Mouse (Mus musculus) urinary bladder, postnatal 36 days (tissue): Measurements from ENCODE around the gene Stpg4.

Source experiments
- DNase-seq, 2 experiments: peaks; one replicate each; pipeline ENCODE4 v3.0.0; 2022; ENCODE audit warnings: low spot score in 2 of 2, mixed read lengths in 1 of 2

The Stpg4 gene

GRCm38 (mm10) chr17:87446767-87447611 is 19.4 kb upstream of the Stpg4 start, which contains the start of gene Calm2:
Calm2 (minus strand) TSS chr17:87446935.
- peak; percentile 94 to 98 for DNase-seq

GRCm38 (mm10) chr17:87445917-87446766 is 18.6 kb upstream of the Stpg4 start:
- peak; percentile 42 to 46 for DNase-seq

GRCm38 (mm10) chr17:87445337-87445916 is 17.9 kb upstream of the Stpg4 start:
- DNase-seq = no peak

GRCm38 (mm10) chr17:87444763-87445162 is 17.2 kb upstream of the Stpg4 start:
- DNase-seq = no peak

GRCm38 (mm10) chr17:87441537-87441936 is 14.0 kb upstream of the Stpg4 start:
- DNase-seq = no peak

GRCm38 (mm10) chr17:87439441-87439840 is 11.9 kb upstream of the Stpg4 start:
- no peak for DNase-seq

GRCm38 (mm10) chr17:87433929-87434328 is 6.4 kb upstream of the Stpg4 start:
- no peak for DNase-seq

GRCm38 (mm10) chr17:87432743-87433142 is 5.2 kb upstream of the Stpg4 start:
- DNase-seq = no peak

- no peak for DNase-seq
Observed at GRCm38 (mm10) chr17:87432314-87432713, 4.8 kb upstream of the Stpg4 start.

GRCm38 (mm10) chr17:87429431-87429830 is 1.9 kb upstream of the Stpg4 start:
- DNase-seq = no peak

- DNase-seq = no peak
Observed at GRCm38 (mm10) chr17:87418082-87418481, 9.5 kb downstream of the Stpg4 start.

- no peak for DNase-seq
Observed at GRCm38 (mm10) chr17:87406646-87407045, 20.9 kb downstream of the Stpg4 start.

- DNase-seq = no peak
Observed at GRCm38 (mm10) chr17:87405576-87405975, 22.0 kb downstream of the Stpg4 start.

- DNase-seq = no peak
Observed at GRCm38 (mm10) chr17:87403462-87403861, 24.1 kb downstream of the Stpg4 start.

- DNase-seq = no peak
Observed at GRCm38 (mm10) chr17:87402444-87402843, 25.1 kb downstream of the Stpg4 start.

- no peak for DNase-seq
Observed at GRCm38 (mm10) chr17:87397088-87397487, 30.5 kb downstream of the Stpg4 start.

GRCm38 (mm10) chr17:87391242-87391641 is 36.3 kb downstream of the Stpg4 start:
- DNase-seq = no peak

GRCm38 (mm10) chr17:87387068-87387467 is 40.5 kb downstream of the Stpg4 start:
- no peak for DNase-seq

- no peak for DNase-seq
Observed at GRCm38 (mm10) chr17:87385835-87386234, 41.7 kb downstream of the Stpg4 start.

- DNase-seq = no peak
Observed at GRCm38 (mm10) chr17:87380681-87381080, 46.9 kb downstream of the Stpg4 start.

GRCm38 (mm10) chr17:87379821-87380220 is 47.7 kb downstream of the Stpg4 start:
- peak in 1 of 2 experiments; percentile 29 for DNase-seq

GRCm38 (mm10) chr17:87379160-87379624 is 48.3 kb downstream of the Stpg4 start:
- no peak for DNase-seq
